Mouse (Mus musculus) liver, embryonic 14.5 days (tissue): ENCODE data around the gene Anp32a. TPM values are rescaled to one million over a fixed set of nuclear protein-coding genes. Genes with fewer than 3 reads are reported as not detected.
A peak's percentile ranks its signal among the peaks of the same experiment; 100 is the strongest.

ENCODE experiments used
- ATAC-seq: fragments of 200-750 bp; cut with Nextera tagmentation; 2 replicates; pipeline ENCODE4 v1.8.0; 2017; ENCODE audit warnings: moderate number of reproducible peaks, mild to moderate bottlenecking, moderate library complexity; ENCODE audit not compliant: insufficient read depth
- DNase-seq, 3 experiments: peaks; one replicate each; pipeline ENCODE4 v3.0.0-alpha.2; 2012 to 2013; ENCODE audit warnings: low read depth in 3 of 3, low spot score in 3 of 3
- H3K27ac ChIP-seq: fragments of 300-500 bp; sonication (generic); 2 replicates; pipeline ENCODE4 v1.5.1; 2014; ENCODE audit warnings: moderate library complexity, mild to moderate bottlenecking, control low read depth, inconsistent platforms
- H3K27me3 ChIP-seq: fragments of 300-500 bp; sonication (generic); 2 replicates; pipeline ENCODE4 v1.6.1; 2014; ENCODE audit warnings: mild to moderate bottlenecking, low read length, moderate library complexity; ENCODE audit not compliant: control insufficient read depth, insufficient read depth
- H3K36me3 ChIP-seq: fragments of 300-500 bp; sonication (generic); replicated peaks from 2 replicates; pipeline ENCODE4 v1.6.1; 2014; ENCODE audit warnings: low read depth; ENCODE audit not compliant: control insufficient read depth, insufficient read depth
- H3K4me1 ChIP-seq, 2 experiments: fragments of 200-500 bp in 1 of 2; fragments of 300-500 bp in 1 of 2; sonication (generic) in 1 of 2; replicated peaks; 2 replicates each; pipeline ENCODE4 v1.6.1; 2012 to 2014; ENCODE audit warnings: antibody characterized with exemption in 1 of 2, inconsistent platforms in 1 of 2, low read length in 1 of 2; ENCODE audit not compliant: control insufficient read depth in 2 of 2, insufficient read depth in 2 of 2
- H3K4me2 ChIP-seq: fragments of 300-500 bp; sonication (generic); 2 replicates; pipeline ENCODE4 v1.6.1; 2014; ENCODE audit warnings: low read depth, mild to moderate bottlenecking, control low read depth, moderate library complexity
- H3K4me3 ChIP-seq, 2 experiments: fragments of 200-500 bp in 1 of 2; fragments of 300-500 bp in 1 of 2; sonication (generic) in 1 of 2; 2 replicates each; pipeline ENCODE4 v1.5.1; 2012 to 2014; ENCODE audit warnings: low read depth in 2 of 2, low read length in 2 of 2, mild to moderate bottlenecking in 2 of 2, control low read depth in 1 of 2, inconsistent platforms in 1 of 2, moderate library complexity in 1 of 2; ENCODE audit not compliant: insufficient read depth in 1 of 2
- H3K9ac ChIP-seq: fragments of 300-500 bp; sonication (generic); replicated peaks from 2 replicates; pipeline ENCODE4 v1.6.1; 2014; ENCODE audit warnings: mild to moderate bottlenecking, control low read depth, moderate library complexity
- H3K9me3 ChIP-seq: fragments of 300-500 bp; sonication (generic); 2 replicates; pipeline ENCODE4 v1.6.1; 2016; ENCODE audit warnings: low read length, mixed read lengths; ENCODE audit not compliant: control insufficient read depth
- CTCF ChIP-seq: IDR thresholded peaks from 2 replicates; pipeline ENCODE4 v1.5.1; 2016; ENCODE audit warnings: antibody characterized with exemption, low read depth, control low read depth
- EP300 ChIP-seq: IDR thresholded peaks from 2 replicates; pipeline ENCODE4 v1.6.1; 2016; ENCODE audit warnings: antibody characterized with exemption, low read depth
- WGBS: fragments of 180-500 bp; shearing (Covaris S2); extraction: QIAGEN DNeasy Blood & Tissue Kit; methylation state at CpG from one replicate; pipeline ENCODE4 v1.1.7; 2014; ENCODE audit not compliant: insufficient replicate concordance; 5-methylcytosine and 5-hydroxymethylcytosine counted together
- polyA plus RNA-seq, 2 experiments: library from polyadenylated mRNA; depleted of rRNA in 1 of 2; stranded (reverse) in 1 of 2; unstranded in 1 of 2; fragments of >200 nt; fragmentation: Nextera tagmentation in 1 of 2; extraction: Ambion mirVana in 1 of 2; gene quantifications; 2 replicates each; pipeline versions ENCODE4 v1.2.1 to v1.2.3; 2012 to 2014

The Anp32a gene
- polyA plus RNA-seq, 2 experiments: 54.7 to 240 TPM

DNA sequence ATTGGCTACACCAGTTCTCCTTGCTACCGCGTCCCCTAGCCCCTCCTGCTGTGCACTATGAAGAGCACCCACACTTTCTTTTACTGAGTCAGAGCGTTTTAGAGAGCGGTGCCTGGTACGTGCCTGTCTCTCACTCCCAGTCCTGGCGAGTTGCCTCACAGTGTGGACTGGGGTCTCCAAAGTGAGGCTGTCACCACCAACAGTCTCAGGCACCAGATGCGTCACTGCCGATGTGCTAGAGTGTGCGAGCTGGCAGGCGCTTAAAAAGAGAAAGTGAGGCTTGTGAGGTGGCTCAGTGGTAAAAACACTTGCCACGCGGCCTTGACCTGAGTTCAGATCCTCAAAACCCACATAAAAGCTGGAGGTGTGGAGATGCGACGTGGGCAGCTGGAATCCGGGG, 8.2 kb downstream of the Anp32a start:
- Histone ChIP-seq H3K9me3 (no peaks in the 10 kb centered on the region), H3K27ac (no peak overlapping the region), H3K4me1 (peaks cover 29 to 59% of the 10 kb centered on the region in 2 experiments), H3K4me2 (no peak overlapping the region), H3K4me3 (no peak overlapping the region), H3K9ac (no peak overlapping the region), H3K36me3 (no peaks in the 10 kb centered on the region), H3K27me3 (no peaks in the 10 kb centered on the region)
- no peak for DNase-seq
- 77% methylated on average over 15 of the region's 15 CpGs for WGBS
- TF ChIP-seq CTCF (no peak), EP300 (no peak)
- ATAC-seq: no peak

DNA sequence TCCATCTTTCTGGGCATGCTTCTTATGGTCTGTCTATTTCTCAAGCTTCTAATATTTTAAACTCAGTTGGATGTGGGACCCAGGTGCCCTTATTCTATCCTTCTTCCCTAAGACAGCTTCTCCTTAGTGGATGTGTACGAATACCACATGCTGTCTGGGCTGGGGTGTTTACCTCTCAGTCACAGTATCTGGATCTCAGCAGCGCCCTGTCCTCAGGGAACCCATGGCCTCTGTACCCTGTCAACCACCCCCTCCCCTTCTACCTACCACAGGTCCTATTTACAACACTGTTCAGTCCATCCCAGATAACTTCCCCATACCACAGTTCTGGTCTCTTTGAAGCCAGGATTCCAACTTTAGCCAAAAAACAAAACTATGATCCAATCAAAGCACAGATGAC, 9.6 kb downstream of the Anp32a start:
- H3K27me3 ChIP-seq: no peaks in the 10 kb centered on the region
- DNase-seq: no peak
- WGBS: 32% methylated on average over 2 of the region's 2 CpGs

DNA sequence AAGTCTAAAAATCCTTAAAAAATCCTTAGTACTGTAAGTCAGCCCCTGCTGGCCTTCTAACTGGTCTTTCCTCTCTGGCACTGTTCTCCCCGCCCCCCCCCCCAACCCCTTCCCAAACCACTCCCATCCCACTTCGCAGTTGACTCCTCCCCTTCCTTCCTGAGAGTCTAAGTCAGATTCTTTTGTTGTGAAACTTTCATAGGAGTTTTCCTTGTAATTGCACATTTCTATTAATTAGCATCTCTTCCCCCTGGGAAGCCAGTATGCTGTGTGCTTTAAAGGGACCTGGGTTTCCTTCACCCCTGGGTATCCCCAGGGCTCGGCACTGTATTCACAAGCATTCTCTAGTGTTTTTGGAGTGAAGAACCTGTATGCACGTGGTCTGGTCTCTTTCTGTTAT, 10.1 kb downstream of the Anp32a start:
- WGBS: 16% methylated on average over 4 of the region's 4 CpGs

More for the DNA sequence above, 9.6 kb downstream of the Anp32a start:
- H3K9me3 ChIP-seq: no peaks in the 10 kb centered on the region
- H3K27ac ChIP-seq: no peak overlapping the region
- H3K4me3 ChIP-seq: no peak overlapping the region
- H3K36me3 ChIP-seq: peaks cover 4% of the 10 kb centered on the region
- H3K4me1 ChIP-seq: peaks cover 25 to 56% of the 10 kb centered on the region in 2 experiments
- TF ChIP-seq EP300: no peak
- no peak for TF ChIP-seq CTCF
- H3K4me2 ChIP-seq: no peak overlapping the region
- ATAC-seq: no peak
- H3K9ac ChIP-seq: no peak overlapping the region

DNA sequence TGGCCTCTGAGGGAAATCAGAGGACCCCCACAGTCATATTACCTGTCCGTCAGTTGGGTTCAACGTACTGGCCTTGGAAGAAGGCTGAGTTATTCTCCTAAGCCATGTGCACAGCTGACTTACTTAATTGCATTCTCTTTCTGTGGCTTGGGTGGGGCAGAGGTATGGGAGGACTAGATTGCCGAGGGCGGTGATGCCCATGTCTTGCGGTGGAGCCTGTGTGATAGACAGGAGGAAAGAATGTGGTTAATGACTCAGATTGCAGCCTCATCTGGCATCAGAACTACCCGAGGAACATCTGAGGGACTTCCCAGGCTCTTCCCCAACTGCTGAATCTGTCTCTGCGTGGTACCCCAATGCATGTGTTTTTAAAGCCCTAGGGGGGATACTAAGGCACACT, 12.7 kb downstream of the Anp32a start:
- Histone ChIP-seq H3K9me3 (no peaks in the 10 kb centered on the region), H3K9ac (no peak overlapping the region), H3K4me3 (no peak overlapping the region), H3K4me2 (peak overlapping the region; percentile 25), H3K4me1 (peaks cover 17 to 51% of the 10 kb centered on the region in 2 experiments), H3K27me3 (no peaks in the 10 kb centered on the region), H3K36me3 (peaks cover 4% of the 10 kb centered on the region), H3K27ac (peak overlapping the region; percentile 8; the same call in 1 of the 2 replicates)
- DNase-seq (peak; percentile 63 to 76 (median 66)), ATAC-seq (peak; percentile 87)
- no peak for TF ChIP-seq CTCF
- TF ChIP-seq EP300: peak; percentile 77
- WGBS: 15% methylated on average over 7 of the region's 7 CpGs

More for the DNA sequence above, 10.1 kb downstream of the Anp32a start:
- H3K27me3 ChIP-seq: no peaks in the 10 kb centered on the region
- H3K4me1 ChIP-seq: peaks cover 20 to 53% of the 10 kb centered on the region in 2 experiments
- H3K4me2 ChIP-seq: no peak overlapping the region
- H3K9ac ChIP-seq: no peak overlapping the region
- H3K36me3 ChIP-seq: peaks cover 4% of the 10 kb centered on the region
- H3K9me3 ChIP-seq: no peaks in the 10 kb centered on the region
- ATAC-seq (no peak), DNase-seq (no peak)
- no peak for TF ChIP-seq CTCF
- TF ChIP-seq EP300: no peak
- H3K27ac ChIP-seq: no peak overlapping the region
- H3K4me3 ChIP-seq: no peak overlapping the region

GRCm38 (mm10) chr9:62354838-62355719, 14.0 kb downstream of the Anp32a start:
- Histone ChIP-seq H3K9me3 (no peaks in the 10 kb centered on the region), H3K27ac (no peak overlapping the region), H3K27me3 (no peaks in the 10 kb centered on the region), H3K4me2 (no peak overlapping the region), H3K36me3 (peaks cover 4% of the 10 kb centered on the region), H3K4me1 (peaks cover 17 to 44% of the 10 kb centered on the region in 2 experiments), H3K9ac (no peak overlapping the region), H3K4me3 (no peak overlapping the region)
- DNase-seq (no peak), ATAC-seq (no peak)
- 84% methylated on average over 16 of the region's 16 CpGs for whole genome bisulfite sequencing
- TF ChIP-seq EP300: no peak
- TF ChIP-seq CTCF: no peak
